Mouse (Mus musculus) stomach, postnatal 0 days (tissue): ENCODE results near the gene Atg13. TPM values are rescaled to one million over a fixed set of nuclear protein-coding genes. Genes with fewer than 3 reads are reported as not detected.

Experiments
- ATAC-seq: fragments of 200-750 bp; cut with Nextera tagmentation; 2 replicates; pipeline ENCODE4 v1.8.0; 2017; ENCODE audit not compliant: low FRiP score, low TSS enrichment
- DNase-seq: peaks from one replicate; pipeline ENCODE4 v3.0.0-alpha.2; 2016; ENCODE audit warnings: low spot score
- H3K27ac ChIP-seq: fragments of 300-500 bp; sonication (generic); replicated peaks from 2 replicates; pipeline ENCODE4 v1.5.1; 2014; ENCODE audit warnings: mild to moderate bottlenecking, control low read depth
- H3K27me3 ChIP-seq: fragments of 300-500 bp; sonication (generic); 2 replicates; pipeline ENCODE4 v1.6.1; 2014; ENCODE audit warnings: low read length; ENCODE audit not compliant: control insufficient read depth, insufficient read depth
- H3K36me3 ChIP-seq: fragments of 300-500 bp; sonication (generic); 2 replicates; pipeline ENCODE4 v1.6.1; 2014; ENCODE audit warnings: low read length, mixed read lengths; ENCODE audit not compliant: control insufficient read depth, insufficient read depth
- H3K4me1 ChIP-seq: fragments of 300-500 bp; sonication (generic); replicated peaks from 2 replicates; pipeline ENCODE4 v1.6.1; 2014; ENCODE audit warnings: antibody characterized with exemption; ENCODE audit not compliant: control insufficient read depth, insufficient read depth
- H3K4me2 ChIP-seq: fragments of 300-500 bp; sonication (generic); replicated peaks from 2 replicates; pipeline ENCODE4 v1.6.1; 2014; ENCODE audit warnings: low read depth, mild to moderate bottlenecking, control low read depth, moderate library complexity
- H3K4me3 ChIP-seq: fragments of 300-500 bp; sonication (generic); 2 replicates; pipeline ENCODE4 v1.5.1; 2014; ENCODE audit warnings: low read depth, low read length, control low read depth
- H3K9ac ChIP-seq: fragments of 300-500 bp; sonication (generic); 2 replicates; pipeline ENCODE4 v1.6.1; 2014; ENCODE audit warnings: mild to moderate bottlenecking, low read length, control low read depth, mixed read lengths
- H3K9me3 ChIP-seq: fragments of 300-500 bp; sonication (generic); 2 replicates; pipeline ENCODE4 v1.6.1; 2016; ENCODE audit warnings: low read length; ENCODE audit not compliant: control insufficient read depth
- CTCF ChIP-seq: IDR thresholded peaks from 2 replicates; pipeline ENCODE4 v1.5.1; 2016; ENCODE audit warnings: antibody characterized with exemption, low read depth, mild to moderate bottlenecking, moderate library complexity
- EP300 ChIP-seq: optimal IDR thresholded peaks from 2 replicates; pipeline ENCODE3; 2016; ENCODE audit warnings: antibody characterized with exemption
- WGBS: fragments of 180-500 bp; shearing (Covaris S2); extraction: QIAGEN DNeasy Blood & Tissue Kit; methylation state at CpG from one replicate; pipeline ENCODE4 v1.1.7; 2014; 5-methylcytosine and 5-hydroxymethylcytosine counted together
- polyA plus RNA-seq: library from polyadenylated mRNA; unstranded; fragments of >200 nt; fragmentation: Nextera tagmentation; extraction: Ambion mirVana; gene quantifications from 2 replicates; pipeline ENCODE4 v1.2.1, GENCODE M21; 2015

The Atg13 gene
- polyA plus RNA-seq, 1 experiment from 2014 or later = 23.2 TPM

DNA sequence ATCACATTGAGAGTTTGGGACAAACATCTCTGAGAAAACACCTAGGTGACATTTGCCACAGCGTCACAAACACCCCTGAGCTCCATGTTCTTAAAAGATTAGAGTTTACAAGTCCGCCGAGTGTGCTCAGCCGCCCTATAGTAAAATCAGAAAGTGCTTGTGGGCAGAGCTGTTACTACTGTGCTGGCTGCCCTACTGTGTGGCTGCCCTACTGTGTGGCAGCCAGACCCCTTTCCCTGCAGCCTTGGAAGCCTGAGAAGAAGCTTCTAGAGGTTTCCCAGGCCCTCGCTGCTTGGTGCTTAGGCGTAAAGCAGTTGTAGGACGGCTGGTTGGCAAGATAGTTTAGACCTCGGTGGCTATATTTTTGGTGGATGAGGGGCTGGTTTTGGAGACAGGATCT lies 50.7 kb downstream of the Atg13 start:
- H3K36me3 ChIP-seq = peaks cover 43% of the 10 kb centered on the region
- ATAC-seq (no peak), DNase-seq (no peak)
- H3K4me3 ChIP-seq = no peak overlapping the region
- no peaks in the 10 kb centered on the region for H3K4me1 ChIP-seq
- H3K9ac ChIP-seq = no peak overlapping the region
- TF ChIP-seq EP300 = no peak
- TF ChIP-seq CTCF = no peak
- 98% methylated on average over 8 of the region's 8 CpGs for WGBS
- H3K4me2 ChIP-seq = no peak overlapping the region
- no peaks in the 10 kb centered on the region for H3K9me3 ChIP-seq
- H3K27me3 ChIP-seq = no peaks in the 10 kb centered on the region
- H3K27ac ChIP-seq = no peak overlapping the region

DNA sequence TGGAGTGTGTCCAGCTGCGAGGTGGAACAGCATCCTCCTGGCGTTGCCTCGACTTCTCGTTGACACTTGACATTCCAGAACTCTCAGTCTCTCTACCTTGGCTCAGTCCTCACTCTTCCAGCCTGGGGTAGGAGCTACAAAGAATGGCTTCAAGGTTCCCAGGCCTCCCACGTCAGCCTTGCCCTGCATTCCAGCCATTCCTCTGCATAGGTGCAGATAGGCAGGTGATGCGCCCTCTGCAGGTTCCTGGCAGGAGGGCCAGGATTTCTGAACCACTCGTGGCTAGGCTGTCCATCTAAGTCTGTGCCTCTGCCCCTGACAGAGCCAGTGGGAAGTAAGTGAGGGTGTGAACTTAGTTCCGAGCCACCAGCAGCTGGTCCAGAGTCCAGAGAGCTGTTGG lies 53.6 kb downstream of the Atg13 start:
- Histone ChIP-seq H3K4me3 (no peak overlapping the region), H3K27me3 (no peaks in the 10 kb centered on the region), H3K4me2 (no peak overlapping the region), H3K9me3 (no peaks in the 10 kb centered on the region), H3K4me1 (no peaks in the 10 kb centered on the region), H3K27ac (no peak overlapping the region), H3K9ac (no peak overlapping the region), H3K36me3 (peaks cover 34% of the 10 kb centered on the region)
- TF ChIP-seq CTCF (peak; percentile 69), EP300 (no peak)
- ATAC-seq (peak; percentile 32), DNase-seq (peak; percentile 61)
- 51% methylated on average over 8 of the region's 8 CpGs for WGBS

DNA sequence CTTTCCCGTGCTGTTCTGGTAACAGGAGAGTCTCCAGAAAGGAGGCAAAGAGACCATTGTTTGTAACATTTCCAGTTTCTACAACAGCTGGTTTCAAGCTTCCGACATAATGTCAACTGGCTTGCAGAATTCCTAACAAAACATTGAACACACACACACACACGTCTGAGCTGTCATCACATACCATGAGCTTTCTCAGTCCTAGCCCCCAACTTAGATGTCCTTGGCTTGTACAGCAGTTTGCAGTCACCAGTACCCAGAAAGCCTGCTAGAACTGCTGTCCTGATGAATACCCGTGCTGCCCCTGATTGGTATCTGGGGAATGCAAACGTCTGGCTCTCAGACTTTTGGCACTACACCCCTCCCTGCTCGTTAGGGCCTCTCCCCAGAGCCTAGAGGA lies 54.5 kb downstream of the Atg13 start:
- H3K27ac ChIP-seq = peak overlapping the region; percentile 35; the same call in 1 of the 2 replicates

DNA sequence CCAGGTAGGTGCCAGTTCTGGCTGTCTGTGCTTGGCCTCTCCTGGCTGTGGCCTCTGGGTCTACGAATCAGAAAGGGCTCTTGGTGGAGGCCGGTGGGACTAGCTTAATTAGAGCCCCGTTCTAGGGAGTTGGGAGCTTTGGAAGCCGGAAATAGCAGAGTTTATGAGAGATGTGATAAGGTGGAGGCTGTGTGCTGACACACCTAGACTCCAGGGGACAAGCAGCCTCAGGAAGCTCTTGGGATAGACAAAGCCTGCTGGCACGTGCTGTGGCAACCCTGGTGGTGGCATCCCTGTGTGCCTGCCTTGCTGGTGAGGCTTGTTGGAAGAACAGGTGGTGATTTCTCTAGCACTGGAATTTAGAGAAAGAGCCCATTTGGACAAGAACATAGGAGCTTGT lies 55.0 kb downstream of the Atg13 start:
- TF ChIP-seq CTCF = no peak
- TF ChIP-seq EP300 = no peak
- ATAC-seq (peak; percentile 28), DNase-seq (no peak)
- H3K4me3 ChIP-seq = no peak overlapping the region
- H3K9ac ChIP-seq = no peak overlapping the region
- H3K4me1 ChIP-seq = no peaks in the 10 kb centered on the region
- 72% methylated on average over 5 of the region's 5 CpGs for WGBS
- peak overlapping the region; percentile 35; the same call in 1 of the 2 replicates for H3K27ac ChIP-seq
- peaks cover 31% of the 10 kb centered on the region for H3K36me3 ChIP-seq
- no peak overlapping the region for H3K4me2 ChIP-seq
- H3K9me3 ChIP-seq = no peaks in the 10 kb centered on the region
- no peaks in the 10 kb centered on the region for H3K27me3 ChIP-seq

More for the DNA sequence above, 54.5 kb downstream of the Atg13 start:
- H3K9ac ChIP-seq = no peak overlapping the region
- no peak for TF ChIP-seq CTCF
- TF ChIP-seq EP300 = no peak
- no peak for ATAC-seq
- no peaks in the 10 kb centered on the region for H3K9me3 ChIP-seq
- WGBS = 45% methylated on average over 6 of the region's 6 CpGs
- no peak overlapping the region for H3K4me3 ChIP-seq
- no peaks in the 10 kb centered on the region for H3K27me3 ChIP-seq
- H3K4me1 ChIP-seq = no peaks in the 10 kb centered on the region
- peaks cover 31% of the 10 kb centered on the region for H3K36me3 ChIP-seq
- H3K4me2 ChIP-seq = no peak overlapping the region
- no peak for DNase-seq

DNA sequence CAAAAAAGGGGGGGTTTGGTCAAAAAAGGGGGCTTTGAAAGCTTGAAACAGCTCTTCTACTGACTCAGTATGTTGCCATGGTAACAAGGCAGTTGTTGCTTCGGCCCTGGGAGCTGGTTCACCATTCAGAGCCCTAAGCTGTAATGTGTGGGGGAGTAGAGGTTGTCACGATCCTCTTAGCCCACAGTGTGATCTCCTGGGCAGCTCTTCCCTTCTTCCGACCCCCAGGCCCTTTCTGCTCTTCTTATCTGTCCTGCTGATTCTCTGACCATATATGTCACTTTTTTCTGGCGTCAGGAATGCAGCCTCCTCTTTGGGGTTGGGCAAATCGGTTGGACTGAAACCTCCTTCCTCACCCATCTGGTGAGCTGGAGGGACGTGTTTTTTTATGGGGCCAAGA lies 57.5 kb downstream of the Atg13 start:
- Histone ChIP-seq H3K36me3 (peaks cover 22% of the 10 kb centered on the region), H3K4me2 (no peak overlapping the region), H3K9ac (no peak overlapping the region), H3K4me3 (no peak overlapping the region), H3K4me1 (peaks cover 4% of the 10 kb centered on the region; the same call in 1 of the 2 replicates), H3K27me3 (no peaks in the 10 kb centered on the region), H3K9me3 (no peaks in the 10 kb centered on the region), H3K27ac (no peak overlapping the region)
- ATAC-seq (no peak), DNase-seq (no peak)
- WGBS = 54% methylated on average over 6 of the region's 6 CpGs
- TF ChIP-seq EP300 = no peak
- no peak for TF ChIP-seq CTCF

DNA sequence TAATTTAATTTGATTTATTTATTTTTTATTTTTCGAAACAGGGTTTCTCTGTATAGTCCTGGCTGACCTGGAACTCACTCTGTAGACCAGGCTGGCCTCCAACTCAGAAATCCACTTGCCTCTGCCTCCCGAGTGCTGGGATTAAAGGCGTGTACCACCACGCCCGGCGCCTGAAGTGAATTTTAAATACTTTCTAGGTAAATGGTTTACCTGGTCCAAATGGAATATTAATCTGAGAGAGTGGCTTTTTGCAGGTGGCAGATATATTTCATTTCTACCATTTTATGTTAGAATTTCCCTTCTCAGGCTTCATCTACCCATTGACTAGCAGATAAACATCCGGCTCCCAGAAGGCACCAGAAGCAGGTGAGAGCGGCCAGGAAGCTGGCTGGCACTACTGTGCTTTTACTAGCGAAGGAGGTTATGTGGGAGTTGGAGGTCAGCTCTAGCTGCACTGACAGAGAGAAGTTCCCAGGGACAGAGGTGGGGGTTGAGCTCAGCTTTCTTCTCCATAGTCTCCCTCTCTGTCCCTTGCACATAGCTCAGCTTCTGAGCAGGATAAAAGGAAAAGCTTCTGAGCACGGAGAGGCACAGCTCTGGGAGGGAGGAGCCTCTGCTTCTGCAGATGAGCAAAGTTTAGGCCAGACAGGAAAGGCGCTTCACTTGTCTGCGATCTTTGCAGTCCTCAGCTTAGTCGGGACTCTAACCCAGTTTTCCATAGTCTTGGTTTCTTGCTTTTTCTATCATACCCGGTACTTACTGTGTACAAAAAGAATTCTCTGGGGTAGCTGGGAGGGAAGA lies 58.7 kb downstream of the Atg13 start:
- Histone ChIP-seq H3K27ac (no peak overlapping the region), H3K4me1 (peaks cover 4% of the 10 kb centered on the region; the same call in 1 of the 2 replicates), H3K27me3 (no peaks in the 10 kb centered on the region), H3K9me3 (no peaks in the 10 kb centered on the region), H3K36me3 (peaks cover 16% of the 10 kb centered on the region), H3K4me3 (no peak overlapping the region), H3K4me2 (peak overlapping the region; percentile 65; the same call in 1 of the 2 replicates), H3K9ac (peak overlapping the region; percentile 31; the same call in 1 of the 2 replicates)
- DNase-seq (no peak), ATAC-seq (no peak)
- WGBS = 77% methylated on average over 14 of the region's 14 CpGs
- TF ChIP-seq CTCF (no peak), EP300 (no peak)
